Mouse (Mus musculus) lung, postnatal 0 days (tissue): ENCODE results near the gene Shoc2. TPM values are rescaled to one million over a fixed set of nuclear protein-coding genes. Genes with fewer than 3 reads are reported as not detected.

ENCODE experiments used
- ATAC-seq: fragments of 200-750 bp; cut with Nextera tagmentation; 2 replicates; pipeline ENCODE4 v1.8.0; 2017; ENCODE audit warnings: moderate library complexity
- DNase-seq: peaks from one replicate; pipeline ENCODE4 v3.0.0-alpha.2; 2016; ENCODE audit warnings: low spot score
- H3K27ac ChIP-seq: fragments of 300-500 bp; sonication (generic); 2 replicates; pipeline ENCODE4 v1.5.1; 2014; ENCODE audit warnings: antibody characterized with exemption, mild to moderate bottlenecking, low read length, mixed read lengths
- H3K27me3 ChIP-seq: fragments of 300-500 bp; sonication (generic); replicated peaks from 2 replicates; pipeline ENCODE4 v1.6.1; 2014; ENCODE audit warnings: low read length, mixed read lengths; ENCODE audit not compliant: insufficient read depth
- H3K36me3 ChIP-seq: fragments of 300-500 bp; sonication (generic); 2 replicates; pipeline ENCODE4 v1.6.1; 2014; ENCODE audit warnings: low read length, mixed read lengths; ENCODE audit not compliant: insufficient read depth
- H3K4me1 ChIP-seq: fragments of 300-500 bp; sonication (generic); 2 replicates; pipeline ENCODE4 v1.6.1; 2014; ENCODE audit warnings: antibody characterized with exemption, low read depth, low read length, mixed read lengths; ENCODE audit not compliant: insufficient read depth
- H3K4me2 ChIP-seq: fragments of 300-500 bp; sonication (generic); replicated peaks from 2 replicates; pipeline ENCODE4 v1.6.1; 2014; ENCODE audit warnings: low read depth, mild to moderate bottlenecking, low read length, moderate library complexity, mixed read lengths
- H3K4me3 ChIP-seq: fragments of 300-500 bp; sonication (generic); 2 replicates; pipeline ENCODE4 v1.5.1; 2014; ENCODE audit warnings: low read depth, low read length
- H3K9ac ChIP-seq: fragments of 300-500 bp; sonication (generic); replicated peaks from 2 replicates; pipeline ENCODE4 v1.6.1; 2014; ENCODE audit warnings: low read depth, mild to moderate bottlenecking
- H3K9me3 ChIP-seq: fragments of 300-500 bp; sonication (generic); 2 replicates; pipeline ENCODE4 v1.6.1; 2016; ENCODE audit warnings: low read length, mixed read lengths
- CTCF ChIP-seq: IDR thresholded peaks from 2 replicates; pipeline ENCODE4 v1.5.1; 2016; ENCODE audit warnings: antibody characterized with exemption, mild to moderate bottlenecking
- EP300 ChIP-seq: IDR thresholded peaks from 2 replicates; pipeline ENCODE4 v1.6.1; 2016; ENCODE audit warnings: antibody characterized with exemption, mild to moderate bottlenecking, control low read depth
- WGBS: fragments of 180-500 bp; shearing (Covaris S2); extraction: QIAGEN DNeasy Blood & Tissue Kit; methylation state at CpG from one replicate; pipeline ENCODE4 v1.1.7; 2014; 5-methylcytosine and 5-hydroxymethylcytosine counted together
- polyA plus RNA-seq: library from polyadenylated mRNA; unstranded; fragments of >200 nt; fragmentation: Nextera tagmentation; extraction: Ambion mirVana; gene quantifications from 2 replicates; pipeline ENCODE4 v1.2.1, GENCODE M21; 2015

Gene Shoc2
- 26.7 and 30.2 TPM in 2 replicates for polyA plus RNA-seq

GRCm38 (mm10) chr19:53943802-53944785, at the start of gene Shoc2, which contains the start of gene Bbip1:
Gene Shoc2 (plus strand): TSS chr19:53944306.
Gene Bbip1 (minus strand): TSS chr19:53944627.
- DNase-seq (peak; percentile 100), ATAC-seq (peak; percentile 93)
- Histone ChIP-seq H3K4me2 (peak within 1 kb of the TSS; percentile 74), H3K9ac (peak within 1 kb of the TSS; percentile 96), H3K36me3 (no peaks in the 10 kb centered on the region), H3K27ac (peak within 1 kb of the TSS; percentile 98), H3K27me3 (no peaks in the 10 kb centered on the region), H3K4me3 (peak within 1 kb of the TSS; percentile 95), H3K4me1 (peaks cover 9% of the 10 kb centered on the region), H3K9me3 (no peaks in the 10 kb centered on the region)
- TF ChIP-seq CTCF (peak; percentile 38), EP300 (peak; percentile 67)
- under 1% methylated on average over 50 of the region's 62 CpGs for WGBS

GRCm38 (mm10) chr19:53894538-53895121, 49.5 kb upstream of the Shoc2 start:
- H3K4me1 ChIP-seq = peaks cover 13% of the 10 kb centered on the region; the same call in 1 of the 2 replicates
- H3K27me3 ChIP-seq = no peaks in the 10 kb centered on the region
- TF ChIP-seq CTCF (no peak), EP300 (no peak)
- no peak overlapping the region for H3K4me3 ChIP-seq
- H3K4me2 ChIP-seq = no peak overlapping the region
- peak; percentile 75 for DNase-seq
- no peaks in the 10 kb centered on the region for H3K36me3 ChIP-seq
- 0 out of 2 replicates have a peak, but pooled peaks have one; percentile 46 for ATAC-seq
- WGBS = 58% methylated on average over 12 of the region's 12 CpGs
- H3K9me3 ChIP-seq = no peaks in the 10 kb centered on the region
- peak overlapping the region; percentile 5 for H3K27ac ChIP-seq
- H3K9ac ChIP-seq = no peak overlapping the region; the same call in 1 of the 2 replicates

- H3K9ac ChIP-seq = no peak overlapping the region
- TF ChIP-seq EP300 (no peak), CTCF (no peak)
Observed at GRCm38 (mm10) chr19:53898046-53898445, 46.1 kb upstream of the Shoc2 start.

GRCm38 (mm10) chr19:53898498-53898897, 45.6 kb upstream of the Shoc2 start:
- Histone ChIP-seq H3K4me2 (no peak overlapping the region), H3K9me3 (no peaks in the 10 kb centered on the region), H3K4me1 (peaks cover 19% of the 10 kb centered on the region), H3K4me3 (no peak overlapping the region), H3K27me3 (no peaks in the 10 kb centered on the region), H3K36me3 (no peaks in the 10 kb centered on the region), H3K9ac (no peak overlapping the region), H3K27ac (no peak overlapping the region)
- WGBS = 73% methylated on average over 4 of the region's 4 CpGs
- no peak for TF ChIP-seq CTCF
- ATAC-seq (no peak), DNase-seq (no peak)

More at GRCm38 (mm10) chr19:53898046-53898445, 46.1 kb upstream of the Shoc2 start:
- H3K4me1 ChIP-seq = peaks cover 21% of the 10 kb centered on the region
- H3K9me3 ChIP-seq = no peaks in the 10 kb centered on the region
- 73% methylated on average over 5 of the region's 5 CpGs for WGBS
- no peak overlapping the region for H3K27ac ChIP-seq
- ATAC-seq (no peak), DNase-seq (no peak)
- H3K27me3 ChIP-seq = no peaks in the 10 kb centered on the region
- H3K4me2 ChIP-seq = no peak overlapping the region
- no peaks in the 10 kb centered on the region for H3K36me3 ChIP-seq
- no peak overlapping the region for H3K4me3 ChIP-seq

GRCm38 (mm10) chr19:53898970-53899900, 44.9 kb upstream of the Shoc2 start:
- Histone ChIP-seq H3K36me3 (no peaks in the 10 kb centered on the region), H3K4me2 (no peak overlapping the region), H3K4me3 (no peak overlapping the region), H3K4me1 (peaks cover 12% of the 10 kb centered on the region), H3K27me3 (no peaks in the 10 kb centered on the region), H3K9ac (no peak overlapping the region), H3K9me3 (no peaks in the 10 kb centered on the region), H3K27ac (no peak overlapping the region)
- WGBS = 73% methylated on average over 25 of the region's 25 CpGs
- DNase-seq = no peak
- TF ChIP-seq EP300 (no peak), CTCF (no peak)
- ATAC-seq = no peak
